Mouse (Mus musculus): ENCODE data around the gene Ear6.
"Not testable (repeated sequence)": the region's sequence is repeated elsewhere in the genome, so short reads cannot be mapped to it uniquely, and the experiment has no call there.

Ear6 gene

GRCm38 (mm10) chr14:51853399-51853798, at the start of gene Ear6:
TSS of gene Ear6 (plus strand) at chr14:51853699.
- DNase-seq, result no peak

- no peak for DNase-seq
These were observed 26.9 kb upstream of the Ear6 start for GRCm38 (mm10) chr14:51826625-51827024.

GRCm38 (mm10) chr14:51827842-51828241, 25.7 kb upstream of the Ear6 start:
- not testable (repeated sequence) for DNase-seq

GRCm38 (mm10) chr14:51829188-51829587, 24.3 kb upstream of the Ear6 start:
- no peak for DNase-seq

GRCm38 (mm10) chr14:51838480-51838879, 15.0 kb upstream of the Ear6 start:
- not testable (repeated sequence) for DNase-seq

- DNase-seq, result no peak
These were observed 11.2 kb upstream of the Ear6 start for GRCm38 (mm10) chr14:51842250-51842649.

GRCm38 (mm10) chr14:51842781-51843180, 10.7 kb upstream of the Ear6 start:
- no peak for DNase-seq

GRCm38 (mm10) chr14:51843882-51844281, 9.6 kb upstream of the Ear6 start:
- no peak for DNase-seq

- no peak for DNase-seq
These were observed 6.9 kb upstream of the Ear6 start for GRCm38 (mm10) chr14:51846566-51846965.

- not testable (repeated sequence) for DNase-seq
These were observed 2.5 kb upstream of the Ear6 start for GRCm38 (mm10) chr14:51851006-51851405.

- not testable (repeated sequence) for DNase-seq
These were observed 1.8 kb downstream of the Ear6 start for GRCm38 (mm10) chr14:51855280-51855679.

GRCm38 (mm10) chr14:51863603-51864002, 10.1 kb downstream of the Ear6 start:
- not testable (repeated sequence) for DNase-seq

GRCm38 (mm10) chr14:51870756-51871155, 17.3 kb downstream of the Ear6 start:
- no peak for DNase-seq

- DNase-seq, result no peak
These were observed 18.2 kb downstream of the Ear6 start for GRCm38 (mm10) chr14:51871741-51872140.

GRCm38 (mm10) chr14:51877517-51877916, 24.0 kb downstream of the Ear6 start:
- no peak for DNase-seq

GRCm38 (mm10) chr14:51883527-51884030, 30.1 kb downstream of the Ear6 start:
- peak; percentile 84 for DNase-seq

- DNase-seq, result no peak
These were observed 30.6 kb downstream of the Ear6 start for GRCm38 (mm10) chr14:51884031-51884544.

- peak; percentile 97 for DNase-seq
These were observed 31.3 kb downstream of the Ear6 start, which contains the start of gene Mettl17 for GRCm38 (mm10) chr14:51884598-51885331. TSS of gene Mettl17 (plus strand) at chr14:51884842.

- no peak for DNase-seq
These were observed 32.6 kb downstream of the Ear6 start for GRCm38 (mm10) chr14:51886051-51886450.

- no peak for DNase-seq
These were observed 36.3 kb downstream of the Ear6 start for GRCm38 (mm10) chr14:51889833-51890232.

GRCm38 (mm10) chr14:51892191-51892939, 38.9 kb downstream of the Ear6 start, which contains the start of gene Slc39a2:
TSS of gene Slc39a2 (plus strand) at chr14:51892889.
- no peak for DNase-seq

GRCm38 (mm10) chr14:51893094-51893794, 39.7 kb downstream of the Ear6 start:
- DNase-seq, result no peak

GRCm38 (mm10) chr14:51893809-51894208, 40.3 kb downstream of the Ear6 start:
- DNase-seq, result no peak

All from kidney, adult 11 months (tissue).